8 mouse cellular contexts compared by ENCODE assay signal in genomic region chrX:99358051-99358617, GRCm38 (mm10).
DNase-seq lines count a peak whose midpoint lies in the region; ATAC-seq and TF ChIP-seq lines count a peak whose summit lies in the region.

No protein-coding gene starts in this region.

- ATAC-seq in heart, embryonic 12.5 days (ENCODE audit: insufficient number of reproducible peaks, low FRiP score), result peak; percentile 59
- peak; percentile 59 for ATAC-seq in heart, embryonic 14.5 days (ENCODE audit: insufficient number of reproducible peaks, insufficient read depth, low FRiP score, low read depth)
- peak; percentile 69 for ATAC-seq in megakaryocyte progenitor cell, adult 5-6 weeks (replicated peaks; ENCODE audit: poor library complexity)

- TF ChIP-seq CTCF in thymus, adult 2 months (IDR thresholded peaks at IDR 0.05; ENCODE audit: borderline replicate concordance, control insufficient read depth, extremely low read depth, insufficient read depth, low read length, poor library complexity), result no peak
- TF ChIP-seq CTCF in gastrocnemius, adult 2 months (IDR thresholded peaks at IDR 0.05), result no peak

- TF ChIP-seq POLR2A in thymus, adult 2 months (IDR thresholded peaks at IDR 0.05; ENCODE audit: control insufficient read depth, extremely low read depth, insufficient read depth, low read length, poor library complexity), result no peak

- H3K27ac ChIP-seq in heart, embryonic 12.5 days (ENCODE audit: poor library complexity, severe bottlenecking), result peak overlapping the region; percentile 62
- H3K27ac ChIP-seq in heart, embryonic 14.5 days (replicated peaks in 1 of 2; ENCODE audit: control insufficient read depth in 1 of 2, insufficient read depth in 1 of 2, low read depth in 2 of 2, low read length in 2 of 2), result peak overlapping the region; percentile 32 to 53; a peak in 2 of 4 replicates
- H3K27ac ChIP-seq in thymus, adult 2 months (ENCODE audit: control insufficient read depth, insufficient read depth, low read length), result no peak overlapping the region
- no peak overlapping the region for H3K27ac ChIP-seq in gastrocnemius, adult 2 months

- peaks cover 36% of the 10 kb centered on the region; the same call in 1 of the 2 replicates for H3K4me1 ChIP-seq in heart, embryonic 12.5 days (replicated peaks)
- H3K4me1 ChIP-seq in heart, embryonic 14.5 days (ENCODE audit: control insufficient read depth in 2 of 2, insufficient read depth in 2 of 2, low read length in 2 of 2), result peaks cover 19 to 24% of the 10 kb centered on the region in 2 experiments
- no peaks in the 10 kb centered on the region for H3K4me1 ChIP-seq in thymus, adult 2 months (replicated peaks; ENCODE audit: control insufficient read depth, insufficient read depth, low read length)

- H3K4me2 ChIP-seq in heart, embryonic 12.5 days, result peak overlapping the region; percentile 40
- H3K4me2 ChIP-seq in heart, embryonic 14.5 days (ENCODE audit: low read length), result peak overlapping the region; percentile 18

- intact Hi-C loops in gastrocnemius, adult 2 months (cut with DNase I), result loop anchor here (5.0 kb wide), 1 partner anchor 226 kb away; no protein-coding TSS in a partner anchor

- WGBS in heart, embryonic 12.5 days, result 18% methylated on average over 13 of the region's 13 CpGs
- 34% methylated on average over 13 of the region's 13 CpGs for WGBS in heart, embryonic 14.5 days
- 70% methylated on average over 13 of the region's 13 CpGs for WGBS in thymus, adult 2 months

- H3K9me3 ChIP-seq in heart, embryonic 12.5 days (replicated peaks), result no peaks in the 10 kb centered on the region
- H3K9me3 ChIP-seq in heart, embryonic 14.5 days (ENCODE audit: control insufficient read depth, low read length), result no peaks in the 10 kb centered on the region

- H3K27me3 ChIP-seq in heart, embryonic 12.5 days (replicated peaks), result peaks cover 61% of the 10 kb centered on the region
- H3K27me3 ChIP-seq in heart, embryonic 14.5 days (ENCODE audit: control insufficient read depth, insufficient read depth, low read length), result peaks cover 16% of the 10 kb centered on the region; the same call in 1 of the 2 replicates
- no peaks in the 10 kb centered on the region for H3K27me3 ChIP-seq in thymus, adult 2 months (ENCODE audit: control insufficient read depth, insufficient read depth, low read length)

- H3K4me3 ChIP-seq in heart, embryonic 12.5 days, result no peak overlapping the region
- H3K4me3 ChIP-seq in heart, embryonic 14.5 days (ENCODE audit: control insufficient read depth in 1 of 2, insufficient read depth in 1 of 2, low read depth in 1 of 2, low read length in 2 of 2), result no peak overlapping the region
- H3K4me3 ChIP-seq in thymus, adult 2 months (ENCODE audit: control insufficient read depth, insufficient read depth, low read length), result no peak overlapping the region
- no peak overlapping the region for H3K4me3 ChIP-seq in gastrocnemius, adult 2 months

- H3K9ac ChIP-seq in heart, embryonic 12.5 days, result no peak overlapping the region
- no peak overlapping the region for H3K9ac ChIP-seq in heart, embryonic 14.5 days (ENCODE audit: low read length)

- DNase-seq in heart, adult 8-10 months (ENCODE audit: low spot score), result no peak
- peak; percentile 61 to 70 for DNase-seq in cerebellum, postnatal 10 days
- no peak for DNase-seq in thymus, adult 2 months
- DNase-seq in spleen, postnatal 36 days (ENCODE audit: low spot score in 2 of 2), result no peak
- no peak for DNase-seq in gastrocnemius, adult 2 months

- H3K36me3 ChIP-seq in heart, embryonic 12.5 days, result no peaks in the 10 kb centered on the region
- H3K36me3 ChIP-seq in heart, embryonic 14.5 days (ENCODE audit: control insufficient read depth, insufficient read depth, low read length), result no peaks in the 10 kb centered on the region
- no peaks in the 10 kb centered on the region for H3K36me3 ChIP-seq in thymus, adult 2 months (ENCODE audit: control insufficient read depth, insufficient read depth, low read length)

Comparison
In these comparisons a context has a peak if more than half of its experiments do, and no peak if none do; other contexts are left out.
1. H3K27ac ChIP-seq: peak in heart, embryonic 12.5 days (single experiment) and heart, embryonic 14.5 days (2 of 2); none in thymus, adult 2 months (single experiment) and gastrocnemius, adult 2 months (single experiment).
2. DNase-seq: peak in cerebellum, postnatal 10 days (2 of 2); none in heart, adult 8-10 months (single experiment), thymus, adult 2 months (single experiment), spleen, postnatal 36 days (0 of 2) and gastrocnemius, adult 2 months (single experiment).
3. Peak in every context shown above with its lines, with median percentiles within 50 percentile points of each other: ATAC-seq.